Mouse (Mus musculus): Measurements from ENCODE around the gene Chaf1a. TPM values are rescaled to one million over a fixed set of nuclear protein-coding genes. Genes with fewer than 3 reads are reported as not detected.
A peak's percentile ranks its signal among the peaks of the same experiment; 100 is the strongest.
"Not testable (repeated sequence)": the region's sequence is repeated elsewhere in the genome, so short reads cannot be mapped to it uniquely, and the experiment has no call there.

The Chaf1a gene
- polyA plus RNA-seq, 1 experiment = not detected

GRCm38 (mm10) chr17:56103465-56104285, 63.4 kb downstream of the Chaf1a start:
- no peak overlapping the region for H3K4me3 ChIP-seq (ENCODE audit: insufficient read depth, low read depth, low read length)
- TF ChIP-seq POLR2A (IDR thresholded peaks at IDR 0.05; ENCODE audit: insufficient read depth, low read depth, low read length) (no peak), CTCF (IDR thresholded peaks at IDR 0.05; ENCODE audit: insufficient read depth, low read depth, low read length) (no peak)
- H3K4me1 ChIP-seq (ENCODE audit: control insufficient read depth, insufficient read depth, low read length) = no peaks in the 10 kb centered on the region
- 94% methylated on average over 8 of the region's 8 CpGs for WGBS
- H3K27ac ChIP-seq (ENCODE audit: insufficient read depth, low read depth, low read length) = no peak overlapping the region

- H3K4me3 ChIP-seq (ENCODE audit: insufficient read depth, low read depth, low read length); H3K27ac ChIP-seq (ENCODE audit: insufficient read depth, low read depth, low read length); H3K4me1 ChIP-seq (ENCODE audit: control insufficient read depth, insufficient read depth, low read length): not testable (repeated sequence)
- WGBS = 98% methylated on average over 2 of the region's 5 CpGs
Measured at GRCm38 (mm10) chr17:56104821-56105220, 64.6 kb downstream of the Chaf1a start.

- not testable (repeated sequence) for H3K4me3 ChIP-seq (ENCODE audit: insufficient read depth, low read depth, low read length); H3K4me1 ChIP-seq (ENCODE audit: control insufficient read depth, insufficient read depth, low read length)
- WGBS = 92% methylated on average over 4 of the region's 4 CpGs
Measured at GRCm38 (mm10) chr17:56106436-56106835, 66.2 kb downstream of the Chaf1a start.

GRCm38 (mm10) chr17:56106981-56107380, 66.7 kb downstream of the Chaf1a start:
- TF ChIP-seq POLR2A (IDR thresholded peaks at IDR 0.05; ENCODE audit: insufficient read depth, low read depth, low read length) = no peak
- TF ChIP-seq CTCF (IDR thresholded peaks at IDR 0.05; ENCODE audit: insufficient read depth, low read depth, low read length) = no peak
- Histone ChIP-seq H3K4me1 (ENCODE audit: control insufficient read depth, insufficient read depth, low read length) (no peaks in the 10 kb centered on the region), H3K27ac (ENCODE audit: insufficient read depth, low read depth, low read length) (no peak overlapping the region), H3K4me3 (ENCODE audit: insufficient read depth, low read depth, low read length) (no peak overlapping the region)
- 80% methylated on average over 4 of the region's 4 CpGs for WGBS

More at GRCm38 (mm10) chr17:56106436-56106835, 66.2 kb downstream of the Chaf1a start:
- H3K27ac ChIP-seq (ENCODE audit: insufficient read depth, low read depth, low read length) = not testable (repeated sequence)

GRCm38 (mm10) chr17:56107736-56108135, 67.5 kb downstream of the Chaf1a start:
- no peak for TF ChIP-seq CTCF (IDR thresholded peaks at IDR 0.05; ENCODE audit: insufficient read depth, low read depth, low read length)
- TF ChIP-seq POLR2A (IDR thresholded peaks at IDR 0.05; ENCODE audit: insufficient read depth, low read depth, low read length) = no peak
- H3K4me1 ChIP-seq (ENCODE audit: control insufficient read depth, insufficient read depth, low read length) = no peaks in the 10 kb centered on the region
- no peak overlapping the region for H3K27ac ChIP-seq (ENCODE audit: insufficient read depth, low read depth, low read length)
- H3K4me3 ChIP-seq (ENCODE audit: insufficient read depth, low read depth, low read length) = no peak overlapping the region
- WGBS = 75% methylated on average over 2 of the region's 2 CpGs

GRCm38 (mm10) chr17:56108334-56109044, 68.2 kb downstream of the Chaf1a start:
- Histone ChIP-seq H3K27ac (ENCODE audit: insufficient read depth, low read depth, low read length) (0 out of 2 replicates have a peak overlapping the region, but pooled peaks have one; percentile 16), H3K4me3 (ENCODE audit: insufficient read depth, low read depth, low read length) (no peak overlapping the region), H3K4me1 (ENCODE audit: control insufficient read depth, insufficient read depth, low read length) (no peaks in the 10 kb centered on the region)
- WGBS = 61% methylated on average over 6 of the region's 6 CpGs
- no peak for TF ChIP-seq POLR2A (IDR thresholded peaks at IDR 0.05; ENCODE audit: insufficient read depth, low read depth, low read length)
- no peak for TF ChIP-seq CTCF (IDR thresholded peaks at IDR 0.05; ENCODE audit: insufficient read depth, low read depth, low read length)

- TF ChIP-seq CTCF (IDR thresholded peaks at IDR 0.05; ENCODE audit: insufficient read depth, low read depth, low read length) = no peak
- TF ChIP-seq POLR2A (IDR thresholded peaks at IDR 0.05; ENCODE audit: insufficient read depth, low read depth, low read length) = no peak
- Histone ChIP-seq H3K4me1 (ENCODE audit: control insufficient read depth, insufficient read depth, low read length) (no peaks in the 10 kb centered on the region), H3K27ac (ENCODE audit: insufficient read depth, low read depth, low read length) (0 out of 2 replicates have a peak within 1 kb of the TSS, but pooled peaks have one; percentile 16), H3K4me3 (ENCODE audit: insufficient read depth, low read depth, low read length) (no peak within 1 kb of the TSS)
- 73% methylated on average over 10 of the region's 10 CpGs for WGBS
Measured at GRCm38 (mm10) chr17:56109219-56110051, 69.2 kb downstream of the Chaf1a start, which contains the start of gene Plin4. Gene Plin4 (minus strand): TSS chr17:56109803.

GRCm38 (mm10) chr17:56110571-56110970, 70.3 kb downstream of the Chaf1a start:
- H3K4me3 ChIP-seq (ENCODE audit: insufficient read depth, low read depth, low read length) = no peak overlapping the region
- whole genome bisulfite sequencing = 37% methylated on average over 4 of the region's 4 CpGs
- H3K27ac ChIP-seq (ENCODE audit: insufficient read depth, low read depth, low read length) = no peak overlapping the region
- no peaks in the 10 kb centered on the region for H3K4me1 ChIP-seq (ENCODE audit: control insufficient read depth, insufficient read depth, low read length)
- TF ChIP-seq CTCF (IDR thresholded peaks at IDR 0.05; ENCODE audit: insufficient read depth, low read depth, low read length) (no peak), POLR2A (IDR thresholded peaks at IDR 0.05; ENCODE audit: insufficient read depth, low read depth, low read length) (no peak)

GRCm38 (mm10) chr17:56111021-56111420, 70.8 kb downstream of the Chaf1a start:
- WGBS = 40% methylated on average over 1 of the region's 1 CpGs
- no peak for TF ChIP-seq POLR2A (IDR thresholded peaks at IDR 0.05; ENCODE audit: insufficient read depth, low read depth, low read length)
- no peak for TF ChIP-seq CTCF (IDR thresholded peaks at IDR 0.05; ENCODE audit: insufficient read depth, low read depth, low read length)
- Histone ChIP-seq H3K4me3 (ENCODE audit: insufficient read depth, low read depth, low read length) (no peak overlapping the region), H3K27ac (ENCODE audit: insufficient read depth, low read depth, low read length) (no peak overlapping the region), H3K4me1 (ENCODE audit: control insufficient read depth, insufficient read depth, low read length) (no peaks in the 10 kb centered on the region)

Data from olfactory bulb, adult 2 months (tissue).